Mouse (Mus musculus) cortical plate, adult 2 months (tissue): ENCODE measurements around the gene Pias4. TPM values are rescaled to one million over a fixed set of nuclear protein-coding genes. Genes with fewer than 3 reads are reported as not detected.

ENCODE experiments used
- H3K27ac ChIP-seq: fragments of 200-500 bp; 2 replicates; pipeline ENCODE4 v1.5.1; 2012; ENCODE audit warnings: low read length, control low read depth, inconsistent platforms; ENCODE audit not compliant: insufficient read depth
- H3K4me1 ChIP-seq: fragments of 200-500 bp; 2 replicates; pipeline ENCODE4 v1.6.1; 2011; ENCODE audit warnings: low read length; ENCODE audit not compliant: control insufficient read depth, insufficient read depth
- H3K4me3 ChIP-seq: fragments of 200-500 bp; 2 replicates; pipeline ENCODE4 v1.5.1; 2011; ENCODE audit warnings: mild to moderate bottlenecking, low read length, control low read depth; ENCODE audit not compliant: insufficient read depth
- CTCF ChIP-seq: fragments of 200-500 bp; IDR thresholded peaks from 2 replicates; pipeline ENCODE4 v1.5.1; 2011; ENCODE audit warnings: mild to moderate bottlenecking, control low read depth, low read length; ENCODE audit not compliant: insufficient read depth; ENCODE audit errors: extremely low read depth
- POLR2A ChIP-seq: fragments of 200-500 bp; IDR thresholded peaks from 2 replicates; pipeline ENCODE4 v1.6.1; 2011; ENCODE audit warnings: mild to moderate bottlenecking, low read length, control low read depth; ENCODE audit not compliant: insufficient read depth; ENCODE audit errors: extremely low read depth
- polyA plus RNA-seq: library from polyadenylated mRNA; depleted of rRNA; stranded (reverse); fragments of >200 nt; gene quantifications from 2 replicates; pipeline ENCODE4 v1.2.3, GENCODE M21; 2012; rRNA removed

Gene Pias4
- polyA plus RNA-seq, 1 experiment = 21.3 TPM

- H3K27ac ChIP-seq = peak within 1 kb of the TSS; percentile 95
- H3K4me3 ChIP-seq = peak within 1 kb of the TSS; percentile 97
- TF ChIP-seq CTCF (no peak), POLR2A (no peak)
- peaks cover 6% of the 10 kb centered on the region for H3K4me1 ChIP-seq
Observed at GRCm38 (mm10) chr10:81134966-81135681, 32.6 kb downstream of the Pias4 start, which contains the start of gene Zbtb7a. Gene Zbtb7a, plus strand, starts transcription at chr10:81135220.

DNA sequence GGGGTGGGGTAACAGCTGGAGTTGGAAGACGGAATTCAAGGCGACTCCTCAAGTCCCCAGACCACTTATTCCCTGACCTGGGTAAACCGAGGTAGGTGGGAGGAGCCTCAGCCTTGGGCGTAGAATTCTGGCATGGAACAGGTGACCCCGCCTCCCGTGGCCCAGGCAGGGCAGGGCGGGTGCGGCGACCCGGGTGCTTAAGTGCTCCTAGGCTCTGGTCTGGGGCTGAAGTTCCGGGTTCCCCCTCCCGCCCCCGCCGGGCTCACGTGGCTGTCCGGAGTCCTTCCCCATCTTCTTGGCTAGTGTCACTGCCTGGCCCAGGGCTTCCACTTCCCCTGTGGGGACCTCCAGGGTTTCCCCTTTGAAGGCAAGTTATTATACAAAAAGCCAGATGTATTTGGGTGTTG lies 33.5 kb downstream of the Pias4 start:
- no peak overlapping the region for H3K27ac ChIP-seq
- no peak overlapping the region for H3K4me3 ChIP-seq
- TF ChIP-seq POLR2A (no peak), CTCF (no peak)
- peaks cover 4% of the 10 kb centered on the region for H3K4me1 ChIP-seq

DNA sequence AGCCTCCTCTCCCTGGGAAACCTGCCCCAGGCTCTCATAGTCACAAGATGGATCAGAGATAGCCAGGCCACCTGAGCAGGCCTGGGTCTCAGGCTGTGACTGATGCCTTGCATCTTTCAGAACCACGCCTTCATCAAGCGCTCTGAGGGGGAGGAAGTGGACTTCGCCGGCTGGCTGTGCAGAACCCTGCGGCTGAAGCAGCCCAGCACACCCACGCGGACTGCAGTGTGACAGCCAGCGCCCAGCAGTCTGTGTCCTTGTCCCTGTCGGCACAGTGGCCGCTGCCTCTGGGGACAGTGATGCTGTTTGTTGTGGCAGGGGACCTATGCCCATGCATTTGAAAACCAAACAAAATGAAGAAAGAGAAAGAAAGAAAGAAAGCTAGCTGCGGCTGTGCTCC lies 44.2 kb downstream of the Pias4 start:
- no peak for TF ChIP-seq POLR2A
- TF ChIP-seq CTCF = no peak
- no peak overlapping the region for H3K4me3 ChIP-seq
- no peaks in the 10 kb centered on the region for H3K4me1 ChIP-seq
- no peak overlapping the region for H3K27ac ChIP-seq

- H3K4me1 ChIP-seq = no peaks in the 10 kb centered on the region
- no peak overlapping the region for H3K4me3 ChIP-seq
- TF ChIP-seq POLR2A (no peak), CTCF (no peak)
- no peak overlapping the region for H3K27ac ChIP-seq
Observed at GRCm38 (mm10) chr10:81122889-81123288, 44.8 kb downstream of the Pias4 start.

DNA sequence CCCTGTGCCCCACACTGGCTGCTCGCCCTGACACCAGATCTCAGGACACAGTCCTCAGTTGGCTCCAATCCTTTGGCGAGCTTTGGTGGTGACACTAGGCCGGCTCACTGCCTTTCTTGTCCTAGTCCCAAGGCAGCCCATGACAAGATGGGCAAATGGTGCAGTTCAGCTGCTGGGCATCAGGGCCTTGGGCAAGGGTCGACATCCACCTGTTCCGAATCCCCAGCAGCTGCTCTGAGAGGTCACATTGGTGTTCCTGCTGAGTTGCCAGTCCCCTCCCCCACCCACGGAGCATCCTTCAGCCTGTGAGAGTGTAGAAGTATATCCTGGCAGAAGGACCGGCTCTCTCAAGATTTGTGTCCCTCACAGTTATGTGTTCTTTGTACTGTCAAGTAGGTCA lies 47.1 kb downstream of the Pias4 start:
- no peak overlapping the region for H3K4me3 ChIP-seq
- no peak for TF ChIP-seq POLR2A
- no peak for TF ChIP-seq CTCF
- H3K27ac ChIP-seq = no peak overlapping the region
- no peaks in the 10 kb centered on the region for H3K4me1 ChIP-seq

GRCm38 (mm10) chr10:81119625-81120024 lies 48.1 kb downstream of the Pias4 start:
- H3K4me1 ChIP-seq = no peaks in the 10 kb centered on the region

DNA sequence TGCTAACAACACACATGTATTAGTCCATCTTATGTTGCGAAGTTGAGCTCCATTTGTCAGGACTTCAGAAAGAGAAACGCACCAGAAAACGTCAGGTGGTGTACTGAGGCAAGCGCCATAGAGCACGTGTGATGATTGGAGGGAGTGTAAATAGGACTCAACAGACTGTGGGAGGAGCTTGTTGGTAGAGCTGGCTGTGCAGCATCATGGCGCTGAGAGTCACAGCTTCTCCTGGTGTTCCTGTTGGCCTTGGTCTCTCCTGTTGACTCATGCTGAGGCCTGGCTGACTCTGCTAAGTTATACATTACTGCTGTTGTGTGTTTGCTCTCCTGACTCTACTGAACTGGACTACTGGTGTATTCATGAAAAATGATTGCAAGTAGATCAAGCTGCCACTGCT lies 54.8 kb downstream of the Pias4 start:
- Histone ChIP-seq H3K4me3 (no peak overlapping the region), H3K27ac (no peak overlapping the region), H3K4me1 (peaks cover 7% of the 10 kb centered on the region)
- TF ChIP-seq POLR2A (no peak), CTCF (no peak)

More at GRCm38 (mm10) chr10:81119625-81120024, 48.1 kb downstream of the Pias4 start:
- no peak overlapping the region for H3K27ac ChIP-seq
- no peak for TF ChIP-seq POLR2A
- no peak for TF ChIP-seq CTCF
- H3K4me3 ChIP-seq = no peak overlapping the region

DNA sequence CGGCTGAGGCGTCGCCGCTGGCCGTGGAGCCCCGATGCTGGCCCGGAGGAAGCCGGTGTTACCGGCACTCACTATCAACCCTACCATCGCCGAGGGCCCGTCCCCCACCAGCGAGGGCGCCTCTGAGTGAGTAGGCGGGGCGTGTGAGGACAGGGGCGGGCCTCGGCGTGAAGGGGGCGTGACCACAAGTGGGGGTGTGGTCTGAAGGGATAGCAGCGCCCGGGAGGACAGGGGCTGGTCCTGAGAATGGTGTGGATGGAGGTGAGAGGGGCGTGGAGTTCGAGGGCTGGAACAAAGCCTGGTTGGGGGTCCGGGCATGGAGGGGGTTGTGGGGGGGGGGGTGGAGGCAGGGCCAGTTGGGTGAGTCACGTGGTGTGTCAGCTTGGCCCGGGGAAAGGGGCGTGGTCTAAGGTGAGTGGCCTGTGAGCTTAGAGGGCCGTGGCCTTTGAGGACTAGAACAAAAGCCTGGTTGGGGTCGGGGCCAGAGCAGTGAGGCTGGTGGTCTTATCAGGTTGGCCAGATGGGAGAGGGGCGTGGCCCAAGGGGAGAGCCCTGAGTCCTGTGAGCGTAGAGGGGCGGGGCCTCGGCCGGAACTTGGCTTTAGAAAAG lies 61.5 kb downstream of the Pias4 start:
- Histone ChIP-seq H3K4me1 (peaks cover 15% of the 10 kb centered on the region), H3K27ac (peak overlapping the region; percentile 98), H3K4me3 (peak overlapping the region; percentile 74)
- TF ChIP-seq CTCF = no peak

- Histone ChIP-seq H3K4me3 (peak within 1 kb of the TSS; percentile 74), H3K27ac (peak within 1 kb of the TSS; percentile 98), H3K4me1 (peaks cover 15% of the 10 kb centered on the region)
- no peak for TF ChIP-seq CTCF
- peak; percentile 99 for TF ChIP-seq POLR2A
Observed at GRCm38 (mm10) chr10:81105565-81106112, 62.1 kb downstream of the Pias4 start, which contains the start of gene Map2k2. Gene Map2k2, plus strand, starts transcription at chr10:81105915.

Other genes with a start within 250 kb of the Pias4 start
- 23.6 and 24.5 TPM in 2 replicates for gene Lmnb2, start 249.7 kb downstream of the Pias4 start, polyA plus RNA-seq
- gene Gadd45b, start 237.8 kb downstream of the Pias4 start, polyA plus RNA-seq = 23.9 and 25.6 TPM in 2 replicates
- 77.9 and 152 TPM in 2 replicates for gene Gng7, start 153.0 kb downstream of the Pias4 start, polyA plus RNA-seq
- 83.8 and 85.3 TPM in 2 replicates for gene Diras1, start 142.3 kb downstream of the Pias4 start, polyA plus RNA-seq
- 72.8 and 73.0 TPM in 2 replicates for gene Slc39a3, start 130.5 kb downstream of the Pias4 start, polyA plus RNA-seq
- 222 and 228 TPM in 2 replicates for gene Sgta, start 107.7 kb downstream of the Pias4 start, polyA plus RNA-seq
- 66.2 and 68.5 TPM in 2 replicates for gene Thop1, start 97.9 kb downstream of the Pias4 start, polyA plus RNA-seq
- gene Creb3l3, start 69.0 kb downstream of the Pias4 start, polyA plus RNA-seq = 0.42 TPM in 2 replicates
- 192 and 201 TPM in 2 replicates for gene Map2k2, start 62.0 kb downstream of the Pias4 start, polyA plus RNA-seq
- gene Zbtb7a, start 32.7 kb downstream of the Pias4 start, polyA plus RNA-seq = 46.9 and 49.9 TPM in 2 replicates
- 1,040 and 1,088 TPM in 2 replicates for gene Eef2, start 8.7 kb upstream of the Pias4 start, polyA plus RNA-seq
- gene Dapk3, start 15.1 kb upstream of the Pias4 start, polyA plus RNA-seq = 71.2 and 77.1 TPM in 2 replicates
- gene 4930442H23Rik, start 15.9 kb upstream of the Pias4 start, polyA plus RNA-seq = not detected in 2 replicates
- gene Nmrk2, start 34.1 kb upstream of the Pias4 start, polyA plus RNA-seq = 0.13 and 0.19 TPM in 2 replicates
- 166 and 169 TPM in 2 replicates for gene Atcay, start 62.9 kb upstream of the Pias4 start, polyA plus RNA-seq
- 93.1 and 105 TPM in 2 replicates for gene Zfr2, start 65.2 kb upstream of the Pias4 start, polyA plus RNA-seq
- gene Matk, start 85.0 kb upstream of the Pias4 start, polyA plus RNA-seq = 475 and 540 TPM in 2 replicates
- 61.1 and 64.7 TPM in 2 replicates for gene Mrpl54, start 99.0 kb upstream of the Pias4 start, polyA plus RNA-seq
- gene Apba3, start 99.0 kb upstream of the Pias4 start, polyA plus RNA-seq = 52.1 and 58.2 TPM in 2 replicates
- gene Tjp3, start 123.7 kb upstream of the Pias4 start, polyA plus RNA-seq = 0.15 and 0.17 TPM in 2 replicates
- 414 and 443 TPM in 2 replicates for gene Pip5k1c, start 125.0 kb upstream of the Pias4 start, polyA plus RNA-seq
- gene Cactin, start 153.2 kb upstream of the Pias4 start, polyA plus RNA-seq = 32.2 and 33.0 TPM in 2 replicates
- gene Tbxa2r, start 160.8 kb upstream of the Pias4 start, polyA plus RNA-seq = 2.7 and 2.9 TPM in 2 replicates
- 1.2 and 1.4 TPM in 2 replicates for gene Gipc3, start 175.3 kb upstream of the Pias4 start, polyA plus RNA-seq
- 34.4 and 36.3 TPM in 2 replicates for gene Hmg20b, start 182.6 kb upstream of the Pias4 start, polyA plus RNA-seq
- gene Mfsd12, start 189.6 kb upstream of the Pias4 start, polyA plus RNA-seq = 30.1 and 30.8 TPM in 2 replicates
- gene 4930404N11Rik, start 197.9 kb upstream of the Pias4 start, polyA plus RNA-seq = 0.45 and 0.52 TPM in 2 replicates
- 75.5 and 76.0 TPM in 2 replicates for gene Fzr1, start 210.6 kb upstream of the Pias4 start, polyA plus RNA-seq
- 106 and 108 TPM in 2 replicates for gene Dohh, start 216.5 kb upstream of the Pias4 start, polyA plus RNA-seq
- gene Gm48551, start 216.5 kb upstream of the Pias4 start, polyA plus RNA-seq = 5.8 and 5.9 TPM in 2 replicates
- 6.8 and 7.8 TPM in 2 replicates for gene Gm48552, start 221.1 kb upstream of the Pias4 start, polyA plus RNA-seq
- gene Smim24, start 225.1 kb upstream of the Pias4 start, polyA plus RNA-seq = 2.5 and 3.0 TPM in 2 replicates